Mouse (Mus musculus): ENCODE measurements at regions not wholly inside any gene's neighbourhood (a gene's known extent, or its start where the extent isn't known, plus 50 kb on each side); places are given as distances from the start of the nearest gene placed in this dataset.
A peak's percentile ranks its signal among the peaks of the same experiment; 100 is the strongest.
"Not testable (repeated sequence)": the region's sequence is repeated elsewhere in the genome, so short reads cannot be mapped to it uniquely, and the experiment has no call there.

DNA sequence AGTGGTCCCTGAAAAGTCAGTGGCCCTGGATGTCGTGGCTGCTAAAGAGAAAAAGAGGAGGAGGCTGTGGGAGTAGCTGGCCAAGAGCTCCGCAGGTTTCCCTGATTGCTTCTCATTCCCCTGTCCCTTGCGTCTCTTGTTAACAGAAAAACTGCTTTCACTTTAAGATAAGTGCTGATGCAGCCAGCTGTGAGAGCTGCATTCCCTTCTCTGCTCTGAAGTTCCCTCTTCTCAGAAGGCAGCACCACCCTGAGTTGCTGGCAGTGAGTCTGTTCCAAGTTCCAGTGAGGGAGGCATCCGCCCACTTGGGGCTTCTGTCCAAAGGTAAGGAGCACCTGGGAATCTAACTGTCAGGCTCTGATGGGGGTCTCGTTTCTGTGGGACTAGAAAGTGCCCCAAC, 63.5 kb downstream of the Olfr693 start:
- H3K9me3 ChIP-seq; H3K4me1 ChIP-seq; ATAC-seq (ENCODE audit: extremely low read depth, insufficient number of reproducible peaks, low FRiP score, low TSS enrichment); H3K27ac ChIP-seq (replicated peaks); H3K27me3 ChIP-seq (replicated peaks); H3K36me3 ChIP-seq; H3K9ac ChIP-seq: not testable (repeated sequence)
- 27% methylated on average over 5 of the region's 5 CpGs for WGBS
- 0 out of 2 replicates have a peak overlapping the region, but pooled peaks have one; percentile 18 for H3K4me2 ChIP-seq
- 0 out of 2 replicates have a peak overlapping the region, but pooled peaks have one; percentile 8 for H3K4me3 ChIP-seq

DNA sequence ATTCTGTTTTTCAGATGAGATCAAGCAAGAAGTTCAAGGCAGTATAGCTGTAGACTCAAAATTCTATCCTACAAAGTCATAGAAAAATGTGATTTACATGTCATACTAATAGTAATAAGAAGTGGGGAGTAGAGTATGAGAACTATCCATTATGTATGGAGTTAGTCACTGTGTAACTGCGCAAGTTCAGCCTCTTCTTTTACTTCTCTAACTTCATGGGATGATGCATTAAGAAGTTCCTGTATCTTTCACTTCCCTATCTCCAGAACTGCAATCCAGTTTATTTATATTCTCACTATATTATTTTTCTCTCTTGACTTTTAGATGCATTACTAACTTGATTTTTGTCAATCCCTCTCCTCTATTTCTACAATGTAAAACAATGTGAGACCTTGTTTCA, 67.7 kb downstream of the Olfr693 start:
- 84% methylated on average over 1 of the region's 1 CpGs for WGBS
- H3K27me3 ChIP-seq (replicated peaks), result no peaks in the 10 kb centered on the region

DNA sequence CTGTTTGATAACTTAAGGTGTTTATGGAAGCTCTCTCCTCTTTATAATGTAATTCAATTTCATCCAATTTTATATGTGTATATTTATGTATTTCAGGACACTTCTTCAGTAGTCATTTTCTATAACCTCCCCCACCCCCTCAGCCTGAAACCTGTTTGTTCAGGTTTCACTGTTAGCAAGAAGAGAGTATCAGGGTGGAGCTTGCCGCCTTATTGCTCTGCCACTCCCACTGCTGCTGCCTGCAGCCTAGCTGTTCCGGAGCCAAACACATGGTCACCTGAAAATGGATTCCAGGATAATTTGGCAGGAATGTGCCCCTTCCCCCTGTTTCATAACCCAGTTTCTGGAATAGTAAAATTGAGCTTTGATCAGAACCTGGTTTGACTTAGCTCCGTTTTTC, 100.0 kb downstream of the Olfr693 start:
- Histone ChIP-seq H3K27me3 (replicated peaks) (no peaks in the 10 kb centered on the region), H3K4me2 (no peak overlapping the region), H3K9me3 (no peaks in the 10 kb centered on the region), H3K27ac (replicated peaks) (no peak overlapping the region), H3K4me3 (no peak overlapping the region), H3K9ac (no peak overlapping the region), H3K36me3 (no peaks in the 10 kb centered on the region), H3K4me1 (no peaks in the 10 kb centered on the region)
- ATAC-seq (ENCODE audit: extremely low read depth, insufficient number of reproducible peaks, low FRiP score, low TSS enrichment), result no peak
- WGBS, result 69% methylated on average over 3 of the region's 3 CpGs

More for the DNA sequence above, 67.7 kb downstream of the Olfr693 start:
- no peak overlapping the region for H3K9ac ChIP-seq
- no peak overlapping the region for H3K27ac ChIP-seq (replicated peaks)
- H3K9me3 ChIP-seq, result no peaks in the 10 kb centered on the region
- ATAC-seq (ENCODE audit: extremely low read depth, insufficient number of reproducible peaks, low FRiP score, low TSS enrichment), result no peak
- no peak overlapping the region for H3K4me3 ChIP-seq
- no peak overlapping the region for H3K4me2 ChIP-seq
- no peaks in the 10 kb centered on the region for H3K4me1 ChIP-seq
- no peaks in the 10 kb centered on the region for H3K36me3 ChIP-seq

DNA sequence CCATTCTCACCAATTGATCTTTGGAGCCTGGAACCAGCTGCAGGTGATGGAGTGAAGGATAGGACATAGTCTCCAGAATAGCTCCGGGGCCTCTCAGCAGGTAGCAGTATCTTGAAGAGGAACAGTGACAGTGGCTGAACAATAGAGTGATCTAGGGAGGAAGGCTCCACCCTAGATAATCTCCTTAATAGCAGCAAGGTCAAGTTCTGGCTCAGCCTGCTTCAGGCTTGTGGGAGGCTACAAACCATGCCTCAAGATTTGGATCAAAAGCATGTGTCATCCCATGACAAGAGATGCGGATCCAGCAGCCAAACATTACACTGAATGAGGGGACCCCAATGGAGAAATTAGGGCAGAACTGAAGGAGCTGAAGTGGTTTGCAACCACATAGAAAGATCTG, 112.1 kb downstream of the Olfr693 start:
- H3K4me1 ChIP-seq; H3K27me3 ChIP-seq (replicated peaks); H3K27ac ChIP-seq (replicated peaks); H3K9ac ChIP-seq; H3K36me3 ChIP-seq; H3K4me3 ChIP-seq; H3K9me3 ChIP-seq; ATAC-seq (ENCODE audit: extremely low read depth, insufficient number of reproducible peaks, low FRiP score, low TSS enrichment); H3K4me2 ChIP-seq: not testable (repeated sequence)
- WGBS, result 65% methylated on average over 2 of the region's 2 CpGs

DNA sequence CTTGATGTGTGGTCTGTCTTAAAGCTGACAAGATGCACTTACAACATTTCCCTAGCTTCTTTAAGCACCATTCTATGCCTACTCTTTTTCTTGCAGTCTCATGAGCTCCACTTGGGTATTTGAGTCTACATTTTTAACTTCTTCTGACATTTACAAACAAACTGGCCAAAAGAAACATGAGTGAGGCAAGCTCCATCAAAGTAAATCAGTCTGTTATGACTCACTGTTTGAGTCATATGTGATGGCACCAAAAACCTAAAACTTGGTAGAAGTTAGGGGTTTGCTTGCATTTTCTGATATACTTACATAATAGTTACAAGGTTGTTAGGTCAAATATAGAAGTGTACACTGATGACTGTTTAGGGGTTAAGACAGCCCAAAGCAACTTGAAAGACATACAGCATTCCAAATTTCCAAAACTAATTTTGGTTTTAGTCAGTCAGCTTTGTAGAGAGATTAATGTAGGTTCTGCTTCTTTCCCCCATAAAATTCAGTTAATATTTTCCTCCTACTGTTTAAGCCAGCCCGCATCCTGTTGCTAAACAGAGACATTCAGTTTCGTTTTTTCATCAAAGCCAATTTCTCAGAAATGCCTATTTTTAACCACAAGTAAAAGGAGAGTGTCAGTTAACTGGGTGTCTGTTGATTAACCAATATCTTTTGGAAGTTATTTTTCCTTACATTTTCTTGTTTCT, 129.4 kb downstream of the Olfr693 start:
- 56% methylated on average over 2 of the region's 2 CpGs for WGBS
- Histone ChIP-seq H3K36me3 (no peaks in the 10 kb centered on the region), H3K27ac (replicated peaks) (no peak overlapping the region), H3K9ac (no peak overlapping the region), H3K4me3 (no peak overlapping the region), H3K4me1 (no peaks in the 10 kb centered on the region), H3K9me3 (no peaks in the 10 kb centered on the region; the same call in 1 of the 2 replicates), H3K27me3 (replicated peaks) (no peaks in the 10 kb centered on the region), H3K4me2 (no peak overlapping the region)
- no peak for ATAC-seq (ENCODE audit: extremely low read depth, insufficient number of reproducible peaks, low FRiP score, low TSS enrichment)

DNA sequence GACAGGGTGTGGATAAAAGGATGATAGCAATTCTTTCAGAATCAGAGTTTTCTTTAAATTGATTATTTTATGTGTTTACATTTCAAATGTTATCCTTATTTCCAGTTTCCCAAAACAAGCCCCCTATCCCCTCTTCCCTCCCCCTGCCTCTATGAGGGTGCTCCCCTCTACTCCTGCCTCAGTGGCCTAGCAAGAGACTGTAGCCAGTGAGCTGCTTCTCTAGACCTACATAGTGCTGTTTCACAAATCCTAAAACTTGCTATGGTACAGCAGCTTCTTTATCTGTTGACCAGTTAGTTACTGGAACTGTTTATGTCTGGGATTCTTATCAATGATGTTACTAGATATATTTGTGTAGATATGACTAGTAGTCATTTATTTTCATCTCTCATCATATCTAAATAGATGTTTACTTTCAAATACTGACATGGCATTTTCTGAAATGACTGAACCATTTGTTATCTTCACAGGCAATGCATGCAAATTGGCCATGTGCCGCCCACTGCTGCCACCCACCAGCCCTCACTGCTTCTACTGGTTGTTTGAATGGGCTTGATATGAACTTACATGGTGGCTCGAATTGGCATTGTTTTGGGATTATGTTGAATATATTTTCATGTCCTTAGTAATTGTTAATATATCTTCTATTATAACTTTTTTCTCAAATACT, 150.8 kb downstream of the Olfr693 start:
- not testable (repeated sequence) for H3K4me3 ChIP-seq; H3K9me3 ChIP-seq; H3K27me3 ChIP-seq (replicated peaks); H3K36me3 ChIP-seq; H3K4me1 ChIP-seq; H3K27ac ChIP-seq (replicated peaks); H3K9ac ChIP-seq; H3K4me2 ChIP-seq; ATAC-seq (ENCODE audit: extremely low read depth, insufficient number of reproducible peaks, low FRiP score, low TSS enrichment)
- 63% methylated on average over 2 of the region's 2 CpGs for WGBS

DNA sequence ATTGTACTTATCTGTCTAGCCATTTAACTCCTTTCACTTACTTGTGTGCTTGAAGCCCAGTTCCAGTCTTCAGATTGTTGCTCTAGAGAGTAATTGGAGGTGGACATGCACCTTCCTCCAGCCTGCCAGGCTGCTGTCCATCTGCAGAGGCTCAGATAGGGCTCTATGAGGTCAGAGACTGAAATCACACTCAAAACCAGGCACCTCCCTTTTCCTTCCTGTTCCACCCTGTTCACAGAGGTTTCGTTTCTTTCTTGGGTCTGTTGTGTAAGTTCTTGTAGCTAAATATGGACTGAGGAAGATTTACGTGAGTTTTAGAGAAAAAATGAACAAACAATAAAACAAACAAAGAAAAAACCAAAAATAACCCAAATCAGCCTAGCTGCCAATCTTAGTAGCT, 151.4 kb downstream of the Olfr693 start:
- 41% methylated on average over 2 of the region's 2 CpGs for WGBS
- not testable (repeated sequence) for H3K4me2 ChIP-seq; H3K36me3 ChIP-seq; H3K27me3 ChIP-seq (replicated peaks); H3K27ac ChIP-seq (replicated peaks); H3K4me1 ChIP-seq; H3K9me3 ChIP-seq; H3K4me3 ChIP-seq; H3K9ac ChIP-seq; ATAC-seq (ENCODE audit: extremely low read depth, insufficient number of reproducible peaks, low FRiP score, low TSS enrichment)

DNA sequence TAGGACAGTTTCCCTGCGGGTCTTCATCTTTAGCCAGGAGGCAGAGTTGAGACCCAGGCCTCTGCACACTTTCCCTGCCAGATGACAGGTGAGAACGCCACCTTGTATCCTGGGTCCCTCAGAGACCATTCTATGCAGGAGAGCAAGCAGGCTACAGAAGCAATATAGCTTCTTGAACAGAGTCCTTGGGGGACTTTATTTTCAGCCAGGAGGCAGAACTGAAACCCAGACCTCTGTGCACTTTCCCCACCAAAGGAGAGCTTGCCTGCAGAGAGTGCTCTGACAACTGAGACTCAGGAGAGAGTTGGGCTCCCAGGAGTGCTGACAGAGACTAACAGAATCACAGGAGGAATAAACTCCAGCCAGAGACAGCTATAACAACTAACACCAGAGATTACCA, 185.5 kb downstream of the Olfr693 start:
- H3K9me3 ChIP-seq, result peaks cover 9% of the 10 kb centered on the region; the same call in 1 of the 2 replicates
- H3K27ac ChIP-seq (replicated peaks), result no peak overlapping the region
- H3K36me3 ChIP-seq, result no peaks in the 10 kb centered on the region
- ATAC-seq (ENCODE audit: extremely low read depth, insufficient number of reproducible peaks, low FRiP score, low TSS enrichment), result no peak
- H3K9ac ChIP-seq, result no peak overlapping the region
- no peaks in the 10 kb centered on the region for H3K4me1 ChIP-seq
- WGBS, result 67% methylated on average over 2 of the region's 2 CpGs
- no peak overlapping the region for H3K4me3 ChIP-seq
- H3K27me3 ChIP-seq (replicated peaks), result no peaks in the 10 kb centered on the region
- no peak overlapping the region for H3K4me2 ChIP-seq

All from heart, embryonic 13.5 days (tissue).